Mouse (Mus musculus) layer of hippocampus, adult 2 months (tissue): ENCODE results near the gene Eif2ak4. TPM values are rescaled to one million over a fixed set of nuclear protein-coding genes. Genes with fewer than 3 reads are reported as not detected.
A peak's percentile ranks its signal among the peaks of the same experiment; 100 is the strongest.

Experiments
- DNase-seq, 2 experiments: peaks; one replicate each; pipeline ENCODE4 v3.0.0; 2022; ENCODE audit warnings: low spot score in 2 of 2
- H3K27ac ChIP-seq: fragments of 200-600 bp; 2 replicates; pipeline ENCODE4 v1.8.1; 2022
- H3K4me3 ChIP-seq: fragments of 200-600 bp; 2 replicates; pipeline ENCODE4 v1.8.1; 2022; ENCODE audit warnings: mild to moderate bottlenecking
- CTCF ChIP-seq: fragments of 200-600 bp; conservative IDR thresholded peaks from 2 replicates; pipeline ENCODE4 v1.8.1; 2022; ENCODE audit warnings: antibody characterized with exemption, mild to moderate bottlenecking, moderate library complexity
- total RNA-seq, 2 experiments: library from RNA; stranded (reverse); gene quantifications; 2 replicates each; pipeline ENCODE4 v1.2.3; 2021

The Eif2ak4 gene
- total RNA-seq, 2 experiments from 2014 or later = 26.3 to 26.7 TPM

- DNase-seq = peak; percentile 38 to 83
- H3K27ac ChIP-seq = no peak overlapping the region
- no peak overlapping the region for H3K4me3 ChIP-seq
- peak; percentile 100 for TF ChIP-seq CTCF
Observed at GRCm38 (mm10) chr2:118486933-118487332, 98.5 kb downstream of the Eif2ak4 start.

GRCm38 (mm10) chr2:118487806-118488205, 99.4 kb downstream of the Eif2ak4 start:
- peak; percentile 69 for TF ChIP-seq CTCF
- no peak overlapping the region for H3K4me3 ChIP-seq
- H3K27ac ChIP-seq = no peak overlapping the region
- no peak for DNase-seq

- no peak for TF ChIP-seq CTCF
- Histone ChIP-seq H3K4me3 (no peak overlapping the region), H3K27ac (peak overlapping the region; percentile 4; the same call in 1 of the 2 replicates)
- DNase-seq = peak in 1 of 2 experiments; percentile 33
Observed at GRCm38 (mm10) chr2:118490241-118491091, 102.0 kb downstream of the Eif2ak4 start.

- DNase-seq = no peak
- H3K27ac ChIP-seq = 0 out of 2 replicates have a peak overlapping the region, but pooled peaks have one; percentile 28
- no peak overlapping the region for H3K4me3 ChIP-seq
- no peak for TF ChIP-seq CTCF
Observed at GRCm38 (mm10) chr2:118491281-118491731, 102.9 kb downstream of the Eif2ak4 start.

- TF ChIP-seq CTCF = no peak
- DNase-seq = no peak
- 0 out of 2 replicates have a peak overlapping the region, but pooled peaks have one; percentile 28 for H3K27ac ChIP-seq
- H3K4me3 ChIP-seq = no peak overlapping the region
Observed at GRCm38 (mm10) chr2:118491741-118492395, 103.5 kb downstream of the Eif2ak4 start.

- Histone ChIP-seq H3K27ac (no peak overlapping the region), H3K4me3 (no peak overlapping the region)
- no peak for TF ChIP-seq CTCF
- no peak for DNase-seq
Observed at GRCm38 (mm10) chr2:118495024-118495423, 106.6 kb downstream of the Eif2ak4 start.

- no peak for DNase-seq
- no peak for TF ChIP-seq CTCF
- H3K27ac ChIP-seq = no peak overlapping the region
- H3K4me3 ChIP-seq = no peak overlapping the region
Observed at GRCm38 (mm10) chr2:118497890-118498289, 109.5 kb downstream of the Eif2ak4 start.

GRCm38 (mm10) chr2:118498476-118498875, 110.1 kb downstream of the Eif2ak4 start:
- TF ChIP-seq CTCF = no peak
- no peak for DNase-seq
- H3K4me3 ChIP-seq = no peak overlapping the region

GRCm38 (mm10) chr2:118499135-118499961, 110.9 kb downstream of the Eif2ak4 start:
- no peak for DNase-seq
- Histone ChIP-seq H3K4me3 (no peak overlapping the region), H3K27ac (no peak overlapping the region)
- TF ChIP-seq CTCF = no peak; the same call in 1 of the 2 replicates

More at GRCm38 (mm10) chr2:118498476-118498875, 110.1 kb downstream of the Eif2ak4 start:
- no peak overlapping the region for H3K27ac ChIP-seq

- no peak overlapping the region for H3K4me3 ChIP-seq
- no peak for DNase-seq
Observed at GRCm38 (mm10) chr2:118500191-118500590, 111.8 kb downstream of the Eif2ak4 start.

GRCm38 (mm10) chr2:118507126-118507525, 118.7 kb downstream of the Eif2ak4 start:
- DNase-seq = no peak
- no peak overlapping the region for H3K27ac ChIP-seq
- H3K4me3 ChIP-seq = no peak overlapping the region
- TF ChIP-seq CTCF = no peak

More at GRCm38 (mm10) chr2:118500191-118500590, 111.8 kb downstream of the Eif2ak4 start:
- TF ChIP-seq CTCF = no peak
- no peak overlapping the region for H3K27ac ChIP-seq

- Histone ChIP-seq H3K27ac (no peak overlapping the region), H3K4me3 (no peak overlapping the region)
- DNase-seq = no peak
- TF ChIP-seq CTCF = no peak
Observed at GRCm38 (mm10) chr2:118509688-118510446, 121.4 kb downstream of the Eif2ak4 start.
